Mouse (Mus musculus) cerebellum, adult 9-10 months (tissue): ENCODE measurements at regions not wholly inside any gene's neighbourhood (a gene's known extent, or its start where the extent isn't known, plus 50 kb on each side); places are given as distances from the start of the nearest gene placed in this dataset.
A peak's percentile ranks its signal among the peaks of the same experiment; 100 is the strongest.

Experiments
- DNase-seq: peaks from one replicate; pipeline ENCODE4 v3.0.0; 2022

- peak; percentile 26 for DNase-seq
These were observed 59.3 kb upstream of the Zfp770 start for GRCm38 (mm10) chr2:114260397-114261071.

GRCm38 (mm10) chr2:114259539-114259938, 58.3 kb upstream of the Zfp770 start:
- DNase-seq, result no peak
